In the genomic region with DNA sequence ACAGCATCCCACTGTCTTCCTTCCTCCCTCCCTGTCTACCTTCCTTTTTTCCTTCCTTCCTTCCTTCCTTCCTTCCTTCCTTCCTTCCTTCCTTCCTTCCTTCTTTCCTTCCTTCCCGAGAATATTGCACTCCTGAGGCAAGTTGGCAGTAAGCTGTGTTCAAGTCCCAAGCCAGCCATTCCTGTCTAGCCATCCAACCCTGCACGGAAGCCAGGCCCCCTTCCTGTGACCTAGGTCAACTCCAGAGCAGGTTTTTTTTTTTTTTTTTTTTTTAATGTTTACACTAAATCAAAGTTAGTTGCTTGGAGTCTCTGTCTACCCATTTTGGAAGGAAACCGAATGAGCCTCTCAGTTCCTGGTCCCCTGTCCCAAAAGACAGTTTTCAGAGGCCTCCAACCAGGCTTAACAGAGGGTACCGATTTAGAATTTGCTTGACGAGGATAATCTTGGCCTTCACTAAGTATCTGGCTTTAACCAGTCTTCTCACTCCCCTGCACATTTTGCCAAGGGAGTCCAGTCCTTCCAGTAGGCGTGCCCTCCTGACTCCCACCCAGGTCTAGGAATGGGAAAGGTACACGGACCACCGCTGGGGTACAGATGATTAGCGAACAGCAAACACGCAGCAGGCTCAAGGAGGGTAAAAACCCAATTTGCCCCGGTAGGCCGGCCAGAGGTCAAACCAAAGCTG, we compare ENCODE assay signal across 9 mouse cellular contexts. TPM values are rescaled to one million over a fixed set of nuclear protein-coding genes. Genes with fewer than 3 reads are reported as not detected.
A peak's percentile ranks its signal among the peaks of the same experiment; 100 is the strongest.
DNase-seq lines count a peak whose midpoint lies in the region; ATAC-seq and TF ChIP-seq lines count a peak whose summit lies in the region.
"Had no signal": no experiment of that assay in that cellular context is flagged by ENCODE, and none has a peak within 500 bp of the region (broad histone marks: within the 10 kb centered on the region; RNA-seq: fewer than 3 reads in every experiment).

No protein-coding gene starts in this region.

- H3K4me2 ChIP-seq in lung, embryonic 16.5 days (ENCODE audit: low read depth, low read length), result peak overlapping the region; percentile 39
- H3K4me2 ChIP-seq in limb, embryonic 12.5 days, result peak overlapping the region; percentile 50

- peak overlapping the region; percentile 46 for H3K4me3 ChIP-seq in heart, embryonic 10.5 days
- H3K4me3 ChIP-seq in lung, embryonic 16.5 days (ENCODE audit: low read length), result no peak overlapping the region
- peak overlapping the region; percentile 6; the same call in 1 of the 2 replicates for H3K4me3 ChIP-seq in limb, embryonic 12.5 days (replicated peaks)
- H3K4me3 ChIP-seq in small intestine, adult 2 months (ENCODE audit: low read depth, low read length), result no peak overlapping the region

- no peaks in the 10 kb centered on the region for H3K27me3 ChIP-seq in heart, embryonic 10.5 days (ENCODE audit: insufficient read depth, poor library complexity, severe bottlenecking)
- no peaks in the 10 kb centered on the region for H3K27me3 ChIP-seq in lung, embryonic 16.5 days (ENCODE audit: control insufficient read depth, insufficient read depth, low read depth, low read length)
- H3K27me3 ChIP-seq in limb, embryonic 12.5 days, result no peaks in the 10 kb centered on the region
- H3K27me3 ChIP-seq in small intestine, adult 2 months (ENCODE audit: control insufficient read depth, insufficient read depth, low read length), result no peaks in the 10 kb centered on the region

- 5% methylated on average over 12 of the region's 12 CpGs for WGBS in heart, embryonic 10.5 days
- 5% methylated on average over 12 of the region's 12 CpGs for WGBS in lung, embryonic 16.5 days
- WGBS in limb, embryonic 12.5 days, result 8% methylated on average over 12 of the region's 12 CpGs
- WGBS in small intestine, adult 2 months, result 21% methylated on average over 12 of the region's 12 CpGs

- no peak for TF ChIP-seq CTCF in small intestine, adult 2 months (IDR thresholded peaks at IDR 0.05; ENCODE audit: extremely low read depth, insufficient read length, insufficient replicate concordance, low read depth, low read length)

- H3K9ac ChIP-seq in lung, embryonic 16.5 days (ENCODE audit: low read length), result no peak overlapping the region
- no peak overlapping the region for H3K9ac ChIP-seq in limb, embryonic 12.5 days (replicated peaks)

- no peaks in the 10 kb centered on the region for H3K36me3 ChIP-seq in heart, embryonic 10.5 days
- no peaks in the 10 kb centered on the region for H3K36me3 ChIP-seq in lung, embryonic 16.5 days (ENCODE audit: control insufficient read depth, insufficient read depth, low read length)
- H3K36me3 ChIP-seq in limb, embryonic 12.5 days, result no peaks in the 10 kb centered on the region
- no peaks in the 10 kb centered on the region for H3K36me3 ChIP-seq in small intestine, adult 2 months (ENCODE audit: control insufficient read depth, insufficient read depth, low read length)

- peak; percentile 13; the same call in 1 of the 2 replicates for ATAC-seq in lung, embryonic 16.5 days (ENCODE audit: low read depth)
- ATAC-seq in limb, embryonic 12.5 days (ENCODE audit: insufficient number of reproducible peaks, insufficient read depth, low FRiP score, low TSS enrichment, low read depth), result peak; percentile 62
- no peak for ATAC-seq in activated CD4-positive, CD25-positive, alpha-beta regulatory T cell, adult 4 months

- H3K9me3 ChIP-seq in heart, embryonic 10.5 days, result no peaks in the 10 kb centered on the region
- H3K9me3 ChIP-seq in lung, embryonic 16.5 days (ENCODE audit: control insufficient read depth, low read length), result no peaks in the 10 kb centered on the region
- H3K9me3 ChIP-seq in limb, embryonic 12.5 days, result no peaks in the 10 kb centered on the region

- H3K27ac ChIP-seq in heart, embryonic 10.5 days, result peak overlapping the region; percentile 91
- peak overlapping the region; percentile 78 for H3K27ac ChIP-seq in lung, embryonic 16.5 days (ENCODE audit: low read length)
- H3K27ac ChIP-seq in limb, embryonic 12.5 days, result peak overlapping the region; percentile 85
- H3K27ac ChIP-seq in small intestine, adult 2 months (ENCODE audit: insufficient read depth, low read depth, low read length), result peak overlapping the region; percentile 35

- DNase-seq in heart, embryonic 10.5 days (ENCODE audit: low spot score), result no peak
- no peak for DNase-seq in heart, adult 18-20 months
- DNase-seq in lung, postnatal 36 days, result no peak
- no peak for DNase-seq in natural killer cell, adult 2 months (ENCODE audit: low spot score in 2 of 2)
- DNase-seq: thymus, adult 18-20 months had no signal

- no peak for TF ChIP-seq POLR2A in small intestine, adult 2 months (IDR thresholded peaks at IDR 0.05; ENCODE audit: low read depth, low read length)

- peaks cover 31% of the 10 kb centered on the region for H3K4me1 ChIP-seq in heart, embryonic 10.5 days
- peaks cover 30% of the 10 kb centered on the region for H3K4me1 ChIP-seq in lung, embryonic 16.5 days (replicated peaks; ENCODE audit: control insufficient read depth, insufficient read depth, low read length)
- peaks cover 27% of the 10 kb centered on the region for H3K4me1 ChIP-seq in limb, embryonic 12.5 days (replicated peaks)
- peaks cover 21% of the 10 kb centered on the region for H3K4me1 ChIP-seq in small intestine, adult 2 months (ENCODE audit: control insufficient read depth, insufficient read depth, insufficient read length, low read length)

RNA-seq across cellular contexts. Expression of a gene that starts 7.0 kb away (rescaled TPM):
- 37.8 and 46.2 TPM in 2 replicates for polyA plus RNA-seq in heart, embryonic 10.5 days (2016; fragmentation: Nextera tagmentation; extraction: Ambion mirVana)
- 10 to 100 TPM; 83.8 to 94.3 TPM for total RNA-seq in heart, adult 18-20 months (2021)
- polyA plus RNA-seq in lung, embryonic 16.5 days (2015; fragmentation: Nextera tagmentation; extraction: Ambion mirVana), result 66.2 and 72.0 TPM in 2 replicates
- polyA plus RNA-seq in limb, embryonic 12.5 days (2016; fragmentation: Nextera tagmentation; extraction: Ambion mirVana), result 74.6 and 89.2 TPM in 2 replicates
- polyA plus RNA-seq in small intestine, adult 2 months (2012; rRNA removed), result 43.9 and 118 TPM in 2 replicates
- polyA plus RNA-seq in activated CD4-positive, CD25-positive, alpha-beta regulatory T cell, adult 4 months (2017; shearing (Covaris generic)), result 10 to 100 TPM; 29.8 to 35.8 TPM

RNA-seq across cellular contexts. Expression of a gene that starts 29.0 kb away (rescaled TPM):
- polyA plus RNA-seq in heart, embryonic 10.5 days (2016; fragmentation: Nextera tagmentation; extraction: Ambion mirVana), result 0.07 TPM in 1 of 2 replicates, not detected in the other
- under 1 TPM; 0.37 to 0.64 TPM for total RNA-seq in heart, adult 18-20 months (2021)
- 0.20 and 0.33 TPM in 2 replicates for polyA plus RNA-seq in lung, embryonic 16.5 days (2015; fragmentation: Nextera tagmentation; extraction: Ambion mirVana)
- 0.15 and 1.1 TPM in 2 replicates for polyA plus RNA-seq in limb, embryonic 12.5 days (2016; fragmentation: Nextera tagmentation; extraction: Ambion mirVana)
- polyA plus RNA-seq in small intestine, adult 2 months (2012; rRNA removed), result 2.4 and 6.9 TPM in 2 replicates
- polyA plus RNA-seq in activated CD4-positive, CD25-positive, alpha-beta regulatory T cell, adult 4 months (2017; shearing (Covaris generic)), result not detected

RNA-seq across cellular contexts. Expression of a gene that starts 59.1 kb away (rescaled TPM):
- polyA plus RNA-seq in heart, embryonic 10.5 days (2016; fragmentation: Nextera tagmentation; extraction: Ambion mirVana), result 114 TPM in 2 replicates
- total RNA-seq in heart, adult 18-20 months (2021), result 10 to 100 TPM; 57.3 to 71.6 TPM
- 69.3 and 71.6 TPM in 2 replicates for polyA plus RNA-seq in lung, embryonic 16.5 days (2015; fragmentation: Nextera tagmentation; extraction: Ambion mirVana)
- 85.2 and 99.1 TPM in 2 replicates for polyA plus RNA-seq in limb, embryonic 12.5 days (2016; fragmentation: Nextera tagmentation; extraction: Ambion mirVana)
- 24.7 and 36.4 TPM in 2 replicates for polyA plus RNA-seq in small intestine, adult 2 months (2012; rRNA removed)
- 10 to 100 TPM; 42.5 to 57.1 TPM for polyA plus RNA-seq in activated CD4-positive, CD25-positive, alpha-beta regulatory T cell, adult 4 months (2017; shearing (Covaris generic))

Comparison
In these comparisons a context has a peak if more than half of its experiments do, and no peak if none do; other contexts are left out.
1. H3K27ac ChIP-seq: peak in every context shown above with its lines; median percentile 91 in heart, embryonic 10.5 days; 85 in limb, embryonic 12.5 days; 78 in lung, embryonic 16.5 days; 35 in small intestine, adult 2 months.
2. H3K4me3 ChIP-seq: peak in heart, embryonic 10.5 days (single experiment) and limb, embryonic 12.5 days (single experiment); none in lung, embryonic 16.5 days (single experiment) and small intestine, adult 2 months (single experiment).